Mouse (Mus musculus) midbrain, embryonic 15.5 days (tissue): ENCODE data around the gene Slc25a18. TPM values are rescaled to one million over a fixed set of nuclear protein-coding genes. Genes with fewer than 3 reads are reported as not detected.

Source experiments
- ATAC-seq: fragments of 200-750 bp; cut with Nextera tagmentation; replicated peaks from 2 replicates; pipeline ENCODE4 v1.8.0; 2017; ENCODE audit warnings: moderate TSS enrichment
- H3K27ac ChIP-seq: fragments of 300-500 bp; sonication (generic); 2 replicates; pipeline ENCODE4 v1.5.1; 2015; ENCODE audit warnings: mild to moderate bottlenecking, inconsistent platforms
- H3K27me3 ChIP-seq: fragments of 300-500 bp; sonication (generic); replicated peaks from 2 replicates; pipeline ENCODE4 v1.6.1; 2015; ENCODE audit warnings: inconsistent platforms
- H3K36me3 ChIP-seq: fragments of 300-500 bp; sonication (generic); replicated peaks from 2 replicates; pipeline ENCODE4 v1.6.1; 2015; ENCODE audit warnings: inconsistent platforms
- H3K4me1 ChIP-seq: fragments of 300-500 bp; sonication (generic); 2 replicates; pipeline ENCODE4 v1.6.1; 2015; ENCODE audit warnings: inconsistent platforms
- H3K4me2 ChIP-seq: fragments of 300-500 bp; sonication (generic); 2 replicates; pipeline ENCODE4 v1.6.1; 2015; ENCODE audit warnings: inconsistent platforms, mild to moderate bottlenecking, moderate library complexity
- H3K4me3 ChIP-seq: fragments of 300-500 bp; sonication (generic); 2 replicates; pipeline ENCODE4 v1.5.1; 2015; ENCODE audit warnings: mild to moderate bottlenecking, inconsistent platforms
- H3K9ac ChIP-seq: fragments of 300-500 bp; sonication (generic); 2 replicates; pipeline ENCODE4 v1.6.1; 2015; ENCODE audit warnings: mild to moderate bottlenecking, inconsistent platforms
- H3K9me3 ChIP-seq: fragments of 300-500 bp; sonication (generic); 2 replicates; pipeline ENCODE4 v1.6.1; 2016; ENCODE audit warnings: inconsistent platforms
- WGBS: fragments of 180-500 bp; shearing (Covaris S2); methylation state at CpG from one replicate; pipeline ENCODE4 v1.1.7; 2015; ENCODE audit warnings: mixed read lengths; 5-methylcytosine and 5-hydroxymethylcytosine counted together
- polyA plus RNA-seq: library from polyadenylated mRNA; unstranded; fragments of >200 nt; fragmentation: Nextera tagmentation; extraction: Ambion mirVana; gene quantifications from 2 replicates; pipeline ENCODE4 v1.2.1, GENCODE M21; 2015

The Slc25a18 gene
- polyA plus RNA-seq, 1 experiment from 2014 or later, result 9.8 TPM

DNA sequence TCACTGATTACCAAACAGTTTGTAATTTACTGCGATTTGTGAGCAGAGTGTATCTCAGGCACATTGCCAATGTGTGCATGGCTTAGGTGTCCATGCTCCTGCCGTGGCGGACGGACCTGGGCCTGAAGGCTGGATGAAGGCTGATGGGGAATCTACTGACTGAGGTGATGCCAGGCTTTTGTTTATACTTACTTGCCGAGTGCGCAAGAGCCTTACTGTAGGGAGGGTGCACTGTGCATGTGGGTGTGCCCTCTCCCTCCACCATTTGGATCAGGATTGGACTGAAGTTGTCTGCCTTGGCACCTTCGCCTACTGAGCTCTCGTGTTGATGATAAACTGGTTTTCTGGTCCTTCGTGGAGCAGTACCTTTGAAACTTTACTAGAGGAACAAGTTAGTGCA is 4.2 kb downstream of the Slc25a18 start:
- Histone ChIP-seq H3K9ac (no peak overlapping the region), H3K4me1 (peaks cover 14% of the 10 kb centered on the region), H3K9me3 (no peaks in the 10 kb centered on the region), H3K27ac (no peak overlapping the region), H3K36me3 (no peaks in the 10 kb centered on the region), H3K27me3 (no peaks in the 10 kb centered on the region), H3K4me2 (no peak overlapping the region), H3K4me3 (no peak overlapping the region)
- 88% methylated on average over 9 of the region's 9 CpGs for WGBS
- ATAC-seq, result no peak

DNA sequence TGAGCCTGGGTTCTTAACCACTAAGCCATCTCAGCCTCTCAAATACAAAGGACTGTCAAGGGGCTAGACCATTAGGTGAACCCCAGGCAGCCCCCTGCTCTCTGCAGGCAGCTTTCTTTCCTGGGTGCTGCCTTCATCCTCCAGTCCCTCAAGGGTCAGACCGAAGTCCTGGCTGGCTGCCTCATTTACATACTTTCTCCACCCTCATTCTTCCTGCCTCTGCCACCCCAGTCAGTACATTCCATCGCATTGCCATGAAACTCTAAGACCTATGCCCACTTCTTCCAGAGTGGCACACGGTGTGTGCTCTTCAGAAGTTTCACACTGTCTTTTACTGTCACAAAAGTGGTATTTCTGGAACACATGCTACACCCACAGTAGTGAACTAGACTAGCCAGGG is 4.8 kb downstream of the Slc25a18 start:
- Histone ChIP-seq H3K36me3 (no peaks in the 10 kb centered on the region), H3K9ac (no peak overlapping the region), H3K4me1 (peaks cover 10% of the 10 kb centered on the region), H3K27me3 (no peaks in the 10 kb centered on the region), H3K4me3 (no peak overlapping the region), H3K9me3 (no peaks in the 10 kb centered on the region), H3K27ac (no peak overlapping the region), H3K4me2 (no peak overlapping the region)
- 69% methylated on average over 3 of the region's 3 CpGs for WGBS
- no peak for ATAC-seq

DNA sequence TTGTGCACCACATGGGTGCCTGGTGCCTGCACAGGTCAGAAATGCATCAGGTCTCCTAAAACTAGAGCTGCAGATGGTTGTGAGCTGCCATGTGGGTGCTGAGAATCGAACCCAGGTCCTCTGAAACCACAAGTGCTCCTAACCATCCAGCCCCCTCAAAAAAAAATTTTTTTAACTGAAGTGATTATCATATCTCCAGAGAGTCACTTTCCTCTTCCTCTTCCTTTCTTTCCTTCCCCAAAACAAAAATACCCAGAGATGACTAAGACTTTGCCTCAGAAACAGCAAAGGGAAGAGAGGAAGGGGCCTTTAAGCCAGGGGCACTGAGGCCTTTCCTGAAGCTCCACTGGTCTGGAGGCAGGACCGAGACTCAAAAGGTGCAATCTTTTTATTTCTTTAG is 9.6 kb downstream of the Slc25a18 start:
- Histone ChIP-seq H3K4me2 (no peak overlapping the region), H3K27ac (no peak overlapping the region), H3K9ac (no peak overlapping the region), H3K4me3 (no peak overlapping the region), H3K27me3 (no peaks in the 10 kb centered on the region), H3K4me1 (no peaks in the 10 kb centered on the region; the same call in 1 of the 2 replicates), H3K9me3 (no peaks in the 10 kb centered on the region), H3K36me3 (no peaks in the 10 kb centered on the region)
- WGBS, result 88% methylated on average over 2 of the region's 2 CpGs
- ATAC-seq, result no peak

DNA sequence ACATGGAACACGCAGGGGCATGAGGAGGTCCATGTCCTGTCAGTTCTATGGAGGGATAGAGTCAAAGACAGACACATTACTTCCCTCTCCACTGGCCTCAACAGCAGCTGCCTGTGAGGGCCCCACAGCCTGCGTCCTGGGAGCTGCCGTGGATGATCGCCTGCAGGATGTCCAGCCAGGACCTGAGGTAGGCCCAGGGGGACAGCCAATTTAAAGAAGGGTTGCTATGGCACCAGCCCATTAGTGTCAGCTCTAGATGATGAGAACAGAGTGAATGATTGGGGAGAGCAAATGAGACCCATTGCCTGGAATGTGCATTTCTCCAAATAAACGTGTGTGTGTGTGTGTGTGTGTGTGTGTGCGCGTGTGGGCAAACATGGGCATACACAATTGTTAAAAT is 11.0 kb downstream of the Slc25a18 start:
- H3K4me1 ChIP-seq, result no peaks in the 10 kb centered on the region; the same call in 1 of the 2 replicates
- H3K27me3 ChIP-seq, result no peaks in the 10 kb centered on the region
- WGBS, result 47% methylated on average over 7 of the region's 7 CpGs
- no peak overlapping the region for H3K4me3 ChIP-seq
- no peak for ATAC-seq
- no peaks in the 10 kb centered on the region for H3K36me3 ChIP-seq
- no peak overlapping the region for H3K9ac ChIP-seq
- H3K4me2 ChIP-seq, result no peak overlapping the region
- no peaks in the 10 kb centered on the region for H3K9me3 ChIP-seq
- H3K27ac ChIP-seq, result no peak overlapping the region

DNA sequence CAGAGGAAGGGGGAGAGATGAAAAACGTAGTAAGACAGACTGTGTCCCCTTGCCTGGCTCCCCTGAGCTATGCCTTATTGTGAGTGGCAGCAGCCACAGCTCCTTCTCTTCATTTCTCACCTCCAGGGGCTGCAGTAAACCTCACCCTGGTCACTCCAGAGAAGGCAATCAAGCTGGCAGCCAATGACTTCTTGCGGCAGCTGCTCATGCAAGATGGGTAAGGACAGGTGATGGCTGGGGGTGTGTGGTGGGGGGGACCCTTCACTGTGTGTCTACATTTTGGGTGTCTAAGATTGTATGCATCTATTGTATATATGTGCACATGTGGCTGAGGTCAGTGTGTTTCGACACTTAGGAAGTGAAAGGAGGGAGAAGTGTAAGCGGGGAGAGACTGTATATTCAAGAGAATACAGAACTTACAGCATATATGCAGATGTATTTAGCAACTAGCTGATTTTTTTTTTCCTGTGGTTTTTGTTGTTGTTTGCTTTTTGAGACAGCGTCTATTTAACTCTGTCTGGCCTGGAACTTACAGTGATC is 14.8 kb downstream of the Slc25a18 start:
- Histone ChIP-seq H3K9me3 (no peaks in the 10 kb centered on the region), H3K9ac (no peak overlapping the region), H3K36me3 (peaks cover 6% of the 10 kb centered on the region; the same call in 1 of the 2 replicates), H3K4me1 (no peaks in the 10 kb centered on the region; the same call in 1 of the 2 replicates), H3K27ac (no peak overlapping the region), H3K4me2 (no peak overlapping the region), H3K4me3 (no peak overlapping the region), H3K27me3 (no peaks in the 10 kb centered on the region)
- 84% methylated on average over 5 of the region's 5 CpGs for WGBS
- no peak for ATAC-seq

DNA sequence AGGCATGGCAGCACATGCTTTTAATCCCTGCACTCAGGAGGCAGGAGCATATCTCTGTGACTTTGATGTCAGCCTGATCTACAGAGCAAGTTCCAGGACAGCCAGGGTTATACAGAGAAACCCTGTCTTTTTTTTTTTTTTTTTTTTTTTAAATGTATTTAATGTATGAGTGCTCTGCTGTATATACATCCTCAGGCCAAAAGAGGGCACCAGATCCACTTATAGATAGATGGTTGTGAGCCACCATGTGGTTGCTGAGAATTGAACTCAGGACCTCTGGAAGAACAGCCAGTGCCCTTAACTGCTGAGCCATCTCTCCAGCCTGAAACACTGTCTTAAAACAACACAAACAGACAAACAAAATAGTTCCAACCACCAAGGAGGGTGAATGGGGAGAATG is 15.5 kb downstream of the Slc25a18 start:
- Histone ChIP-seq H3K4me2 (no peak overlapping the region), H3K9ac (no peak overlapping the region), H3K27me3 (no peaks in the 10 kb centered on the region), H3K4me1 (no peaks in the 10 kb centered on the region; the same call in 1 of the 2 replicates), H3K4me3 (no peak overlapping the region), H3K9me3 (no peaks in the 10 kb centered on the region), H3K36me3 (peaks cover 13% of the 10 kb centered on the region; the same call in 1 of the 2 replicates), H3K27ac (no peak overlapping the region)
- no peak for ATAC-seq

DNA sequence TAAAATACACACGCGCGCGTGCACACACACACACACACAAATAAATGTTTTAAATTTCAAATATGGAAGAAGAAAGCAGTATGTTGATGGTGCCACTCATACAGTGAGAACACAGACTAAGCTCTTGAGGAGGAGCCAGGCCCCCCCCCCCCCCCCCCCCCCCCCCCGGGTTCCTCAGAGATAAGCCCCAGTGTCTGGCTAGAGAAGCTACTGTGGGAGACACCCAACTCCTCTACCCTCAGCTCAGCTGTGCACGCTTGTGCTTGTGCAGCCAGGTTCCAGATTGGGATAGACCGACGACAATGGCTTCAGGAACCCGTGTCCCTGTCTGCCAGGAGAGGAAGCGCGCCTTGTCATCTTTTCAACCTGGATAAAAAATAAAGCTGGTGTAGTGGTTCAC is 16.8 kb downstream of the Slc25a18 start:
- Histone ChIP-seq H3K27me3 (no peaks in the 10 kb centered on the region), H3K9ac (no peak overlapping the region), H3K4me2 (no peak overlapping the region), H3K27ac (no peak overlapping the region), H3K9me3 (no peaks in the 10 kb centered on the region), H3K4me1 (no peaks in the 10 kb centered on the region), H3K4me3 (no peak overlapping the region), H3K36me3 (peaks cover 21% of the 10 kb centered on the region; the same call in 1 of the 2 replicates)
- ATAC-seq, result no peak
- WGBS, result 91% methylated on average over 10 of the region's 11 CpGs

DNA sequence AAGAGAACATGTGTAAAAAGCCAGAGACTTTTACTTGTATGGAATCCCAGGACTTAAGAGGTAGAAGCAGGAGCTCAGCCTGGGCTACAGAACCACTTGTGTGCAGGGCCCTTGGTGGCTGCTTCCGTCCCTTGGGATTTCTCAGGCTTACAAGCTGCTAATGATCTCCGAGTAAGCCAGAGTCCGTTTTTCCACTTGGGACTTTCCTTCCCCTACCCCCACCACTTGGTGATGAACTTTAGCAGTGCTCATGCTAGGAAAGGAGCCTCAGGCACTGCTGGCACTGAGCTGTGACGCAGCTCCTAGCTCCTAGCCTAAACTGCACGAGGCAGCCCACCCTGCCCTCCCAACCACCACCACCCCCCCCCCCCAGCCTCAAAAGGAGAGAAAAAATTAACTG is 17.3 kb downstream of the Slc25a18 start:
- Histone ChIP-seq H3K27me3 (no peaks in the 10 kb centered on the region), H3K36me3 (peaks cover 26% of the 10 kb centered on the region; the same call in 1 of the 2 replicates), H3K4me1 (no peaks in the 10 kb centered on the region), H3K9ac (no peak overlapping the region), H3K27ac (no peak overlapping the region), H3K4me2 (no peak overlapping the region), H3K4me3 (no peak overlapping the region), H3K9me3 (no peaks in the 10 kb centered on the region)
- ATAC-seq, result no peak
- WGBS, result 64% methylated on average over 5 of the region's 5 CpGs

DNA sequence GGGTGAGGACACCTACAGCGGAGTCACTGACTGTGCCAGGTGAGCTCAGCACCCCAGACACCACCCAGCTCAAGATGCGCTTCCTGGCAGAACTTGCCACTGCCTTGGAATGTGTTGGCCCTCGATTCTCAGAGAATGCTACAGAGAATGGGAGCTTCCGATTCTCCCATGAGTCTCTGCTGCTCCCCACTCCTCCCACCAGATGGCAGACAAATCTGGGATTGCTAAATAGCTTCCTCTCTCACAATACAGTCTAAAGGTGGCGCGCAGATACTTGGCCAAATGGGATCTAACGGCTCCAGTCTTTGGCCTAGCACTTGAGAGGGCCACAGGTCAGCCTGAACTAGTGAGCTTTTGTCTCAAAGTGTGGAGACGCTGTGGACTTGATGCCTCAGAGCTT is 19.6 kb downstream of the Slc25a18 start:
- peaks cover 44% of the 10 kb centered on the region; the same call in 1 of the 2 replicates for H3K36me3 ChIP-seq
- H3K4me3 ChIP-seq, result no peak overlapping the region
- no peak overlapping the region for H3K27ac ChIP-seq
- no peaks in the 10 kb centered on the region for H3K4me1 ChIP-seq
- no peak overlapping the region for H3K9ac ChIP-seq
- no peak overlapping the region for H3K4me2 ChIP-seq
- no peaks in the 10 kb centered on the region for H3K27me3 ChIP-seq
- H3K9me3 ChIP-seq, result no peaks in the 10 kb centered on the region
- WGBS, result 83% methylated on average over 8 of the region's 8 CpGs
- no peak for ATAC-seq

DNA sequence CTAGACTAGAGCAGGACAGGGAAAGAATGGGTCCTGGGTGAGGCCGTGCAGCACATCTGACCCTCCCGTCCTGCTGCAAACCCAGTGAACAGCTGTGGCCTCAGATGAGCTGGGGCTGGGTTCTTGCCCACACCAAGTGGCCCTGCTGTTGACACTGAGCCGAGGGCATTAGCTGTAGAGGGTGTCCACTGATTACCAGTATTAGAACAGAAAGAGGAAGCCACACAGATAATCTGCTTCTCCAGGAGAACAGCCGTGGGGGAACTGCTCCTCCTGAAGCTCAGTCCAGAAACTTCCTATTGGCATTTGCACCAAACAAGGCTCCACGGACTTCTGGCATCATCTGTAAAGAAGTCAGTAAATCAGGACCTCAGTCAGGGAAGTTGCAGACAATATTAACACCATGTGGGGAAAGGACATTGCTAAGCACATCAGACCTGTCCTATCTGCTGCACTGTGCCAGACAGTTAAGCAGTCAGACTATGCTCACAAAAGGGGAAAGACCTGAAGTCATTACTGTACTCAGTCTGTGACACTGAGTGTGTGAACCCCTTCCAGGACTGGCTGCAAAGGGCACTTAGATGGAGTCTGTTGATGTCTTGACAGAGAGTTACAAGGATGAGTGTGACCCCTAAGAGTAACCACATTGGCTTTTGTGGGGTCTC is 22.2 kb downstream of the Slc25a18 start:
- Histone ChIP-seq H3K36me3 (peaks cover 47% of the 10 kb centered on the region; the same call in 1 of the 2 replicates), H3K4me2 (no peak overlapping the region), H3K9ac (no peak overlapping the region), H3K9me3 (no peaks in the 10 kb centered on the region), H3K4me1 (no peaks in the 10 kb centered on the region), H3K27me3 (no peaks in the 10 kb centered on the region), H3K4me3 (no peak overlapping the region), H3K27ac (no peak overlapping the region)
- ATAC-seq, result no peak
- WGBS, result 85% methylated on average over 5 of the region's 5 CpGs

DNA sequence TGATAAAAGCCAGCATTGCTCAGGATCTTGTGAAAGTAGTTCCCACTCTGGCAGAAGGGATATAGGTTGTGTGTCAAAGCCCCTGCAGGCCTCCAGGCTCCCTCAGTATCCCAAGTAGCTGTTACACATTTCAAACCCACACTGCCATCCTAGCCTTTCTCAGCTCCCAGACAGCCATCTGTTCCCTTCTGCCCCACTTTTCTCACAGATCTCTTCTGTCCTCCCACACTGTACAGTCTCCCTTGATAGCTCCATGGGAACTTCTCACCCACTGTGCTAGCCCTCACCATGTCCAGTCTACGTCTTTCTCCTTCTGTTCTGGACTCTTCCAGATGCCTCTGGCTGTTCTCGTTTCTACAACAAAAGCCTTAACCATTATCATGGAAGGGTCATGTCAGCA is 22.7 kb downstream of the Slc25a18 start:
- Histone ChIP-seq H3K36me3 (peaks cover 47% of the 10 kb centered on the region; the same call in 1 of the 2 replicates), H3K4me1 (no peaks in the 10 kb centered on the region), H3K27me3 (no peaks in the 10 kb centered on the region), H3K4me2 (no peak overlapping the region), H3K4me3 (no peak overlapping the region), H3K9me3 (no peaks in the 10 kb centered on the region), H3K9ac (no peak overlapping the region), H3K27ac (no peak overlapping the region)
- WGBS, result 71% methylated on average over 2 of the region's 2 CpGs
- no peak for ATAC-seq

DNA sequence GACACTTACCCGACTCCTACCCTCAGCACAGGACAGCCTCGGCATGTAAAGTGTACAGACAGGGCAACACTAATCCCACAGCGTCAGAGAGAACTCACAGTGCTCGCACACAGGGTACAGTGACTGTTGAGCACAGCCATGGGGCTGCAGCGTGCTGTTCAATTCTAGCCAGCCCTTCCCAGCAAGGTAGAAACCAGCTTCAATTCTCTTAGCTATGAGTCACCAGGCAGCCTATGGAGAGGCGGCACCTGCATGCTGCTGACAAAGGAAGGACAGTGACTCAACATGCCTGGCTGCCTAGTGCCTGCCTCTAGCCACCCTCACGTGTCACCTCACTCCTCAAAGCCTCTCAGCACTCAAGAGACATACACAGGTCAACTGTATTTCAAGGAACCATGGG is 24.6 kb downstream of the Slc25a18 start:
- no peak overlapping the region for H3K4me2 ChIP-seq
- H3K4me3 ChIP-seq, result no peak overlapping the region
- H3K36me3 ChIP-seq, result peaks cover 58% of the 10 kb centered on the region
- H3K27me3 ChIP-seq, result no peaks in the 10 kb centered on the region
- no peaks in the 10 kb centered on the region for H3K4me1 ChIP-seq
- WGBS, result 95% methylated on average over 7 of the region's 7 CpGs
- H3K9me3 ChIP-seq, result no peaks in the 10 kb centered on the region
- H3K9ac ChIP-seq, result no peak overlapping the region
- ATAC-seq, result no peak
- no peak overlapping the region for H3K27ac ChIP-seq

DNA sequence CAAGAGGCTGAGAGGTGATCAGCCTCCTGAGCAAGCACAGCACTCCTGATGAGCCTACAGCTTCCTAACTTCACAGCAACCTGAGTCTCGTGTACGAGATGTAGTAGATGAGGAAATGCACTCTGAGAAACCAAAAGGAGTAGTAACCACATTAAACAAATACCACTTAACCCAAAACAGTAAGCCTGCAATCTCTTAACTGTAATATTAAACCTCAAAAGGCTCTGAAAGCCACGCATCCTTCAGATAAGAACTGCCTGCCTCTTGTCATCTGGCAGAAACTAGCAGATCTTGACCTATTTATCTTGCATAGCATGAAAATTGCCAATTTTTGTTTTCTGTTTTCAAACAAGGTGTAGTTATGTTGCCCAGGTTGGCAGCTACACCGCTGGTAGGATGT is 25.5 kb downstream of the Slc25a18 start:
- no peak overlapping the region for H3K27ac ChIP-seq
- no peak for ATAC-seq
- H3K9me3 ChIP-seq, result no peaks in the 10 kb centered on the region
- 93% methylated on average over 4 of the region's 4 CpGs for WGBS
- H3K27me3 ChIP-seq, result no peaks in the 10 kb centered on the region
- no peak overlapping the region for H3K4me2 ChIP-seq
- H3K4me3 ChIP-seq, result no peak overlapping the region
- H3K36me3 ChIP-seq, result peaks cover 58% of the 10 kb centered on the region
- H3K9ac ChIP-seq, result no peak overlapping the region
- H3K4me1 ChIP-seq, result no peaks in the 10 kb centered on the region
